In the genomic region with DNA sequence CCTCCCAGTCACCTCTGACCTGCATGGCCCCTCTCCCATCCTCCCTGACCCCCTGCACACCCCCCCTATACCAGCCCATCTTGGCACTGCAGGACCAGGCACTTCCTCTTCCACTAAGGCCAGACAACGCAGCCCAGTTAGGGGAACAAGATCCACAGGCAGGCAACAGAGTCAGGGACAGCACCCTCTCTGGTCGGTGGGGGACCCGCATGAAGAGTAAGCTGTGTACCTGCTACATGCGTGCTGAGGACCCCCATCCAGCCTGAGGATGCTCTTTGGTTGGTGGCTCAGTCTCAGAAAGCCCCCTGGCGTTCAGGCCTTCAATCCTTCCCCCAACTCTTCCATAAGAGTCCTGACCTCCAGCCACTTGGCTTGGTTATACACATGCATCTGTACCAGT, we compare ENCODE assay signal across 20 mouse cellular contexts. TPM values are rescaled to one million over a fixed set of nuclear protein-coding genes. Genes with fewer than 3 reads are reported as not detected.
DNase-seq lines count a peak whose midpoint lies in the region; ATAC-seq and TF ChIP-seq lines count a peak whose summit lies in the region.
"Had no signal": no experiment of that assay in that cellular context is flagged by ENCODE, and none has a peak within 500 bp of the region (broad histone marks: within the 10 kb centered on the region; RNA-seq: fewer than 3 reads in every experiment).

No protein-coding gene starts in this region.

- H3K9me3 ChIP-seq in intestine, postnatal 0 days (ENCODE audit: control insufficient read depth) = no peaks in the 10 kb centered on the region
- no peaks in the 10 kb centered on the region for H3K9me3 ChIP-seq in intestine, embryonic 16.5 days (ENCODE audit: control insufficient read depth, low read length)
- H3K9me3 ChIP-seq in E14TG2a.4 (ENCODE audit: low read length) = no peaks in the 10 kb centered on the region
- H3K9me3 ChIP-seq in MEL (replicated peaks; ENCODE audit: insufficient read depth, low read length) = no peaks in the 10 kb centered on the region
- H3K9me3 ChIP-seq: embryonic facial prominence, embryonic 12.5 days; forebrain, embryonic 15.5 days; heart, embryonic 15.5 days; hindbrain, embryonic 15.5 days had no signal

- ATAC-seq in intestine, postnatal 0 days = no peak
- no peak for ATAC-seq in intestine, embryonic 16.5 days
- ATAC-seq: CD4-positive, CD25-positive, alpha-beta regulatory T cell, adult 4 months; forebrain, embryonic 15.5 days had no signal

- no peak overlapping the region for H3K9ac ChIP-seq in intestine, postnatal 0 days (ENCODE audit: low read depth, low read length)
- H3K9ac ChIP-seq in intestine, embryonic 16.5 days (ENCODE audit: low read depth, low read length) = no peak overlapping the region
- no peak overlapping the region for H3K9ac ChIP-seq in MEL (ENCODE audit: control insufficient read depth, low read depth, low read length, poor library complexity, severe bottlenecking)
- H3K9ac ChIP-seq: embryonic facial prominence, embryonic 12.5 days; forebrain, embryonic 15.5 days; heart, embryonic 15.5 days; hindbrain, embryonic 15.5 days had no signal

- no peaks in the 10 kb centered on the region for H3K36me3 ChIP-seq in intestine, postnatal 0 days (ENCODE audit: control insufficient read depth, insufficient read depth)
- H3K36me3 ChIP-seq in intestine, embryonic 16.5 days (ENCODE audit: control insufficient read depth, insufficient read depth, low read length) = no peaks in the 10 kb centered on the region
- H3K36me3 ChIP-seq in E14TG2a.4 (ENCODE audit: insufficient read depth, low read length) (no peaks in the 10 kb centered on the region), MEL (ENCODE audit: control insufficient read depth in 1 of 2, insufficient read depth in 2 of 2, low read length in 2 of 2) (no peaks in the 10 kb centered on the region)
- H3K36me3 ChIP-seq: embryonic facial prominence, embryonic 12.5 days; forebrain, embryonic 15.5 days; heart, embryonic 15.5 days; hindbrain, embryonic 15.5 days had no signal

- H3K4me3 ChIP-seq in intestine, postnatal 0 days (ENCODE audit: low read depth, low read length) = no peak overlapping the region
- no peak overlapping the region for H3K4me3 ChIP-seq in intestine, embryonic 16.5 days (ENCODE audit: low read length)
- H3K4me3 ChIP-seq in E14TG2a.4 (replicated peaks; ENCODE audit: low read length) = no peak overlapping the region
- H3K4me3 ChIP-seq in MEL (ENCODE audit: control insufficient read depth in 1 of 2, insufficient read depth in 1 of 2, low read depth in 2 of 2, low read length in 2 of 2) = no peak overlapping the region
- H3K4me3 ChIP-seq: embryonic facial prominence, embryonic 12.5 days; forebrain, embryonic 15.5 days; heart, embryonic 15.5 days; hindbrain, embryonic 15.5 days had no signal

- 0 out of 2 replicates have a peak, but pooled peaks have one; percentile 4 for TF ChIP-seq CTCF in intestine, postnatal 0 days (IDR thresholded peaks at IDR 0.05; ENCODE audit: low read depth)
- TF ChIP-seq CTCF in E14TG2a.4 (conservative IDR thresholded peaks at IDR 0.05; ENCODE audit: low read length) = peak; percentile 86
- TF ChIP-seq CTCF in MEL (IDR thresholded peaks at IDR 0.05 in 2 of 3, conservative IDR thresholded peaks at IDR 0.05 in 1 of 3; ENCODE audit: control insufficient read depth in 1 of 3, insufficient read depth in 1 of 3, low read depth in 2 of 3, low read length in 3 of 3, poor library complexity in 1 of 3, severe bottlenecking in 1 of 3) = peak; percentile 55 to 62 (median 61)

- no peak overlapping the region for H3K27ac ChIP-seq in intestine, postnatal 0 days (ENCODE audit: low read depth, low read length)
- no peak overlapping the region for H3K27ac ChIP-seq in intestine, embryonic 16.5 days (ENCODE audit: low read length)
- no peak overlapping the region for H3K27ac ChIP-seq in MEL (ENCODE audit: control insufficient read depth, low read depth, low read length)
- H3K27ac ChIP-seq: embryonic facial prominence, embryonic 12.5 days; forebrain, embryonic 15.5 days; heart, embryonic 15.5 days; hindbrain, embryonic 15.5 days had no signal

- H3K27me3 ChIP-seq in intestine, postnatal 0 days (replicated peaks; ENCODE audit: control insufficient read depth, insufficient read depth, low read length) = no peaks in the 10 kb centered on the region
- H3K27me3 ChIP-seq in intestine, embryonic 16.5 days (replicated peaks; ENCODE audit: control insufficient read depth, insufficient read depth, low read length) = no peaks in the 10 kb centered on the region
- H3K27me3 ChIP-seq in E14TG2a.4 (ENCODE audit: insufficient read depth, low read length) (no peaks in the 10 kb centered on the region), MEL (ENCODE audit: control insufficient read depth in 1 of 2, insufficient read depth in 2 of 2, low read length in 2 of 2) (no peaks in the 10 kb centered on the region)
- H3K27me3 ChIP-seq: embryonic facial prominence, embryonic 12.5 days; forebrain, embryonic 15.5 days; heart, embryonic 15.5 days; hindbrain, embryonic 15.5 days had no signal

- DNase-seq in A20 (ENCODE audit: low read depth, low spot score) (peak; percentile 60), MEL (ENCODE audit: low read depth, low spot score) (peak; percentile 78)
- no peak for DNase-seq in frontal cortex, postnatal 14 days (ENCODE audit: low spot score in 2 of 2)
- no peak for DNase-seq in yolk sac, embryonic 10.5 days (ENCODE audit: low spot score)
- no peak for DNase-seq in cerebellum, postnatal 4 days (ENCODE audit: low spot score in 2 of 2)
- DNase-seq: adrenal gland, adult 2 months; adrenal gland, postnatal 36 days; B cell, adult 2 months; cerebellum, adult 8-10 months; cerebellum, postnatal 14 days; gastrocnemius, postnatal 14 days; kidney, adult 11 months had no signal

- no peak for TF ChIP-seq POLR2A in MEL (IDR thresholded peaks at IDR 0.05; ENCODE audit: control insufficient read depth in 1 of 2, insufficient read depth in 1 of 2, low read depth in 1 of 2, low read length in 2 of 2, poor library complexity in 1 of 2)

- WGBS in intestine, postnatal 0 days = 61% methylated on average over 5 of the region's 5 CpGs
- 70% methylated on average over 5 of the region's 5 CpGs for WGBS in intestine, embryonic 16.5 days

- TF ChIP-seq RAD21 in MEL (IDR thresholded peaks at IDR 0.05; ENCODE audit: low read depth, low read length) = no peak

- TF ChIP-seq EP300 in MEL (IDR thresholded peaks at IDR 0.05; ENCODE audit: low read depth in 1 of 2, low read length in 2 of 2) = no peak

- no peak overlapping the region for H3K4me2 ChIP-seq in intestine, postnatal 0 days (replicated peaks; ENCODE audit: low read depth)
- H3K4me2 ChIP-seq in intestine, embryonic 16.5 days (ENCODE audit: low read depth, low read length) = no peak overlapping the region
- H3K4me2 ChIP-seq: embryonic facial prominence, embryonic 12.5 days; forebrain, embryonic 15.5 days; heart, embryonic 15.5 days; hindbrain, embryonic 15.5 days had no signal

- no peaks in the 10 kb centered on the region for H3K4me1 ChIP-seq in intestine, postnatal 0 days (replicated peaks; ENCODE audit: control insufficient read depth, insufficient read depth, low read length)
- no peaks in the 10 kb centered on the region for H3K4me1 ChIP-seq in intestine, embryonic 16.5 days (ENCODE audit: control insufficient read depth, insufficient read depth, low read length)
- peaks cover 8% of the 10 kb centered on the region for H3K4me1 ChIP-seq in E14TG2a.4 (replicated peaks; ENCODE audit: low read depth, low read length)
- H3K4me1 ChIP-seq in MEL (ENCODE audit: control insufficient read depth in 1 of 2, insufficient read depth in 2 of 2, low read length in 2 of 2) = no peaks in the 10 kb centered on the region; a peak in 1 of 4 replicates
- H3K4me1 ChIP-seq: embryonic facial prominence, embryonic 12.5 days; forebrain, embryonic 15.5 days; heart, embryonic 15.5 days; hindbrain, embryonic 15.5 days had no signal

- H3K79me2 ChIP-seq in MEL (ENCODE audit: control insufficient read depth, insufficient read depth, low read length, poor library complexity) = no peaks in the 10 kb centered on the region

TF ChIP-seq in MEL, 35 proteins besides CTCF, POLR2A, EP300 and RAD21:
- no peak for TF ChIP-seq NRF1 (IDR thresholded peaks at IDR 0.05; ENCODE audit: insufficient read depth, low read depth, low read length, poor library complexity, severe bottlenecking)
- TF ChIP-seq MAZ (IDR thresholded peaks at IDR 0.05; ENCODE audit: low read depth, low read length) = 0 out of 2 replicates have a peak, but pooled peaks have one; percentile 19

RNA-seq across cellular contexts. Expression of gene Pkn1, which starts 7.4 kb away (rescaled TPM):
- polyA plus RNA-seq in intestine, postnatal 0 days (2015; fragmentation: Nextera tagmentation; extraction: Ambion mirVana) = 37.0 and 40.2 TPM in 2 replicates
- polyA plus RNA-seq in intestine, embryonic 16.5 days (2015; fragmentation: Nextera tagmentation; extraction: Ambion mirVana) = 19.9 and 29.6 TPM in 2 replicates
- total RNA-seq in MEL (2012; rRNA removed) = 33.5 and 37.8 TPM in 2 replicates
- polyA plus RNA-seq in MEL (2012; ENCODE audit: insufficient read depth in 1 of 2, insufficient read length in 2 of 2, low read depth in 1 of 2, low replicate concordance in 2 of 2, missing spikeins in 1 of 2) = 10 to 100 TPM; 41.2 to 73.2 TPM

RNA-seq across cellular contexts. Expression of gene Ddx39, which starts 8.6 kb away (rescaled TPM):
- 69.8 and 75.5 TPM in 2 replicates for polyA plus RNA-seq in intestine, postnatal 0 days (2015; fragmentation: Nextera tagmentation; extraction: Ambion mirVana)
- 204 and 224 TPM in 2 replicates for polyA plus RNA-seq in intestine, embryonic 16.5 days (2015; fragmentation: Nextera tagmentation; extraction: Ambion mirVana)
- 279 and 361 TPM in 2 replicates for total RNA-seq in MEL (2012; rRNA removed)
- 100 to 1,000 TPM; 272 to 304 TPM for polyA plus RNA-seq in MEL (2012; ENCODE audit: insufficient read depth in 1 of 2, insufficient read length in 2 of 2, low read depth in 1 of 2, low replicate concordance in 2 of 2, missing spikeins in 1 of 2)

RNA-seq across cellular contexts. Expression of gene Adgre5, which starts 34.7 kb away (rescaled TPM):
- 17.2 and 17.6 TPM in 2 replicates for polyA plus RNA-seq in intestine, postnatal 0 days (2015; fragmentation: Nextera tagmentation; extraction: Ambion mirVana)
- 39.5 TPM in 2 replicates for polyA plus RNA-seq in intestine, embryonic 16.5 days (2015; fragmentation: Nextera tagmentation; extraction: Ambion mirVana)
- total RNA-seq in MEL (2012; rRNA removed) = 16.1 and 18.5 TPM in 2 replicates
- 10 to 100 TPM in 1 of 2 experiments, not detected in 1; 21.4 TPM for polyA plus RNA-seq in MEL (2012; ENCODE audit: insufficient read depth in 1 of 2, insufficient read length in 2 of 2, low read depth in 1 of 2, low replicate concordance in 2 of 2, missing spikeins in 1 of 2)

RNA-seq across cellular contexts. Expression of gene Ptger1, which starts 39.9 kb away (rescaled TPM):
- 1.1 and 1.2 TPM in 2 replicates for polyA plus RNA-seq in intestine, postnatal 0 days (2015; fragmentation: Nextera tagmentation; extraction: Ambion mirVana)
- 1.2 and 1.5 TPM in 2 replicates for polyA plus RNA-seq in intestine, embryonic 16.5 days (2015; fragmentation: Nextera tagmentation; extraction: Ambion mirVana)
- 2.6 and 4.0 TPM in 2 replicates for total RNA-seq in MEL (2012; rRNA removed)
- 1 to 10 TPM in 1 of 2 experiments, not detected in 1; 3.1 TPM for polyA plus RNA-seq in MEL (2012; ENCODE audit: insufficient read depth in 1 of 2, insufficient read length in 2 of 2, low read depth in 1 of 2, low replicate concordance in 2 of 2, missing spikeins in 1 of 2)

RNA-seq across cellular contexts. Expression of gene Gipc1, which starts 53.9 kb away (rescaled TPM):
- 76.1 and 79.3 TPM in 2 replicates for polyA plus RNA-seq in intestine, postnatal 0 days (2015; fragmentation: Nextera tagmentation; extraction: Ambion mirVana)
- 153 and 171 TPM in 2 replicates for polyA plus RNA-seq in intestine, embryonic 16.5 days (2015; fragmentation: Nextera tagmentation; extraction: Ambion mirVana)
- total RNA-seq in MEL (2012; rRNA removed) = 34.3 and 38.6 TPM in 2 replicates
- 10 to 100 TPM in 1 of 2 experiments, not detected in 1; 70.7 TPM for polyA plus RNA-seq in MEL (2012; ENCODE audit: insufficient read depth in 1 of 2, insufficient read length in 2 of 2, low read depth in 1 of 2, low replicate concordance in 2 of 2, missing spikeins in 1 of 2)

Comparison
In these comparisons a context has a peak if more than half of its experiments do, and no peak if none do; other contexts are left out.
1. CTCF ChIP-seq: peak in every context shown above with its lines; median percentile 86 in E14TG2a.4; 61 in MEL; 4 in intestine, postnatal 0 days.
2. DNase-seq: peak in A20 (single experiment) and MEL (single experiment); none in frontal cortex, postnatal 14 days (0 of 2), yolk sac, embryonic 10.5 days (single experiment) and cerebellum, postnatal 4 days (0 of 2).